Mouse (Mus musculus) lung, postnatal 14 days (tissue): ENCODE results near the gene H2al1h.
"Not testable (repeated sequence)": the region's sequence is repeated elsewhere in the genome, so short reads cannot be mapped to it uniquely, and the experiment has no call there.

Source experiments
- DNase-seq: peaks from one replicate; pipeline ENCODE4 v3.0.0; 2021

The H2al1h gene

GRCm38 (mm10) chrX:11321192-11321591 lies at the start of gene H2al1h:
H2al1h (plus strand) TSS chrX:11321492.
- not testable (repeated sequence) for DNase-seq

DNA sequence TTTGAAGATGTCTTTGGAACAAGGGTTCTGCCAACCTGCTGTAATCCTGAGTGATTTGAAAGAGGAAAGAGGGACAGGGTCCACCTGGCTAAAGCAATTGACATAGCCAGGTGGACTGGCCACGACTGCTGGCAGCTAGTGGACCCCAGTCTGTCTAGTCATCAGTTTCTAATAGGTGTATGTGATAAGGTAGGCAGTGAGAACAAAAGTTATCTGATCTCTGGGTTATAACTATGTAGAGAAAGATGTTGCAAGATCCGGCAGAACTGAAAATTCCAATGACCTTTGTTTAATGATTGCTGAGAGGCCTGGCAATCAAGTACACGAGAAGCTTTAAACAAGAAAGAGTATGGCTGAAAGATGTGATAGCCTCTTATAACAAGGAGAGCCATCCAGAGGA lies 48.1 kb upstream of the H2al1h start:
- DNase-seq, result no peak

DNA sequence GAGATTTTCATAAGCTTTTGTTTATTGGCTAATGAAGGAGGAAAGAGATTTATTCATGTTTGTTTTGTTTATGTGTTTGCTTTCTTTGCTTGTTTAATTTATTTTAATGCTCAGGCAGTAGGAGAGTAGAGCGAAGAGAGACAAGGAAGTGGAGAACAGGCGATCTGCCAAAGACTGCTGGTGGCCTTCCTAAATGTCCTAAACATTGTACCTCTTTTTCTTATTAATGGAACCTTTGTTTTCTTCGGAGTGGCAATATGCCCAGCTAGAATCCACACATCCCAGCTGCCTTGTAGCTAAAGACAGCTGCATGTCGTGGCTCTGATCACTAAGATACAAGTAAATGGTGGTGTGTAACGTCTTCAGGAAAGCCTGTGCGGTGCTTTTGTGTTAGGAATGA lies 44.2 kb upstream of the H2al1h start:
- no peak for DNase-seq

DNA sequence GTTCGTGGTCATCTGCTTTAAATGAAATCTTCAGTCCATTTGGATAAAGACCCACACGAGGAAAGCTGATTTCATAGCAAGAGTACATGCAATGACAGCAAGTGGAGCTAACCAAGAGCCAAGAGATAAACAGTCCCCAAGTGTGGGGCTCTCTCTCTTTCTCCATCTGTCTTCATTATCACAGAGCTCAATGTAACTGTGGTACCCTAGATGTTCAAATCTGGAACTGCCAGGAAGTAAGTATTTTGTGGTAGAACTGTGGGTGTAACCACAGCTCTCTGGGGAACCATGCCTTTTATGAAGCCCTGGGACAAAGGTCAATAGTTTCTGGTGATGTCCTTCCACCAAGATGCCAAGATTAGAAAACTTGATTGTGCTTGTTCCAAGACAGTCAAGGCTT lies 40.6 kb upstream of the H2al1h start:
- DNase-seq, result no peak

DNA sequence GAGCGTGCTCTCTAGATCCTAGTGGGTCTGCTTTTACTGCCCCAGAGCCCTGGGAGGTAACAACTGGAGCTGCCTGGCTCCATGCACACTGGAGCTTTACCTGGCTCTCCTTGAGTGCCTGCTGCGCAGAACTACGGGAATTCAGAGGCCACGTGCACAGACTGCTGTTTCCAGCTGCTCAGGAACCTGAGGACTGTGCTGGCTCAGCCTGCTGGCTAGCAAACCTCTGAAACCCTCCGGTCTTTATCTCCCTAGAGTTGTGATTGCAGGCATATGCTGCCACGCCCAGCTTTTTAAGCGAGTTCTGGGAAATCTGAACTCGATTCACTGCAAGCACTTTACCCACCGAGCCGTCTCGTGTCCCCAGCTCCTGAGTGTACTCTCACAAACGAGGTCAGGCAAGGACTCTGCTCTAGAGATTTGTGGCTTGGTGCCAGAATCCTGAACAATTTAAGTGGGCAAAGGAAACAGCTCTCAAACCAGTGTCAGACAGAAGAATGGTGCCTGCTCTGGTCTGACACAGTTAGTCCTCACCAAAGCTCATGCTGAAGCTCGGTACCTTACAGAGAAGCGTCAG lies 32.9 kb upstream of the H2al1h start:
- peak; percentile 51 for DNase-seq

GRCm38 (mm10) chrX:11289244-11289643 lies 32.0 kb upstream of the H2al1h start:
- DNase-seq, result no peak

DNA sequence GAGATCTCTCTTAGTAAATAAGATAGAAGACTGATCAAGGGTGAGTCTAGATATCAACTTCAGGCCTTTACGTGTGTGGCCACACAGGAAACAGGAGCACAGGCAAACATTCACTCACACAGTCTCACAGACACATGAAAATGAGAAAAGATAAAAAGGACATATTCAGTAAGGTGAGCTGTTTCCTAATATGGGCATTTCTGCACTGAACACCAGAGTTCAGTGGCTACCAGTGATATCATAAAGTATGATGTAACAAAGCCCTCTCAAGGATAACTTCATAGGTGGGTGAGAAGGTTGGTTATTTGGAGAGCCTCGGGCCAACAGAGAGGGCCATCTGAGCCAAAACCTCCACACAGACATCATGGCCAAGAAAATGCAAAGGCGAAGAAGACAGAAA lies 22.3 kb upstream of the H2al1h start, which contains the start of gene H2al1a:
Gene H2al1a, plus strand, starts transcription at position 301 of the 400 bp plus-strand sequence.
- not testable (repeated sequence) for DNase-seq

DNA sequence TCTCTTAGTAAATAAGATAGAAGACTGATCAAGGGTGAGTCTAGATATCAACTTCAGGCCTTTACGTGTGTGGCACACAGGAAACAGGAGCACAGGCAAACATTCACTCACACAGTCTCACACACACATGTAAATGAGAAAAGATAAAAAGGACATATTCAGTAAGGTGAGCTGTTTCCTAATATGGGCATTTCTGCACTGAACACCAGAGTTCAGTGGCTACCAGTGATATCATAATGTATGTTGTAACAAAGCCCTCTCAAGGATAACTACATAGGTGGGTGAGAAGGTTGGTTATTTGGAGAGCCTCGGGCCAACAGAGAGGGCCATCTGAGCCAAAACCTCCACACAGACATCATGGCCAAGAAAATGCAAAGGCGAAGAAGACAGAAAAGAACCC lies 19.2 kb upstream of the H2al1h start, which contains the start of gene H2al1b:
Gene H2al1b, plus strand, starts transcription at position 301 of the 400 bp plus-strand sequence.
- not testable (repeated sequence) for DNase-seq

DNA sequence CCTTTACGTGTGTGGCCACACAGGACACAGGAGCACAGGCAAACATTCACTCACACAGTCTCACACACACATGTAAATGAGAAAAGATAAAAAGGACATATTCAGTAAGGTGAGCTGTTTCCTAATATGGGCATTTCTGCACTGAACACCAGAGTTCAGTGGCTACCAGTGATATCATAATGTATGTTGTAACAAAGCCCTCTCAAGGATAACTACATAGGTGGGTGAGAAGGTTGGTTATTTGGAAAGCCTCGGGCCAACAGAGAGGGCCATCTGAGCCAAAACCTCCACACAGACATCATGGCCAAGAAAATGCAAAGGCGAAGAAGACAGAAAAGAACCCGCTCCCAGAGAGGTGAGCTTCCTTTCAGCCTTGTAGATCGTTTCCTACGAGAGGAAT lies 15.9 kb upstream of the H2al1h start, which contains the start of gene H2al1c:
Gene H2al1c, plus strand, starts transcription at position 301 of the 400 bp plus-strand sequence.
- DNase-seq, result not testable (repeated sequence)

DNA sequence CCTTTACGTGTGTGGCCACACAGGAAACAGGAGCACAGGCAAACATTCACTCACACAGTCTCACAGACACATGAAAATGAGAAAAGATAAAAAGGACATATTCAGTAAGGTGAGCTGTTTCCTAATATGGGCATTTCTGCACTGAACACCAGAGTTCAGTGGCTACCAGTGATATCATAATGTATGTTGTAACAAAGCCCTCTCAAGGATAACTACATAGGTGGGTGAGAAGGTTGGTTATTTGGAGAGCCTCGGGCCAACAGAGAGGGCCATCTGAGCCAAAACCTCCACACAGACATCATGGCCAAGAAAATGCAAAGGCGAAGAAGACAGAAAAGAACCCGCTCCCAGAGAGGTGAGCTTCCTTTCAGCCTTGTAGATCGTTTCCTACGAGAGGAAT lies 12.8 kb upstream of the H2al1h start, which contains the start of gene H2al1d:
Gene H2al1d, plus strand, starts transcription at position 301 of the 400 bp plus-strand sequence.
- DNase-seq, result not testable (repeated sequence)

- not testable (repeated sequence) for DNase-seq
Measured at GRCm38 (mm10) chrX:11311634-11312033, 9.7 kb upstream of the H2al1h start, which contains the start of gene H2al1e. H2al1e (plus strand) TSS chrX:11311934.

DNA sequence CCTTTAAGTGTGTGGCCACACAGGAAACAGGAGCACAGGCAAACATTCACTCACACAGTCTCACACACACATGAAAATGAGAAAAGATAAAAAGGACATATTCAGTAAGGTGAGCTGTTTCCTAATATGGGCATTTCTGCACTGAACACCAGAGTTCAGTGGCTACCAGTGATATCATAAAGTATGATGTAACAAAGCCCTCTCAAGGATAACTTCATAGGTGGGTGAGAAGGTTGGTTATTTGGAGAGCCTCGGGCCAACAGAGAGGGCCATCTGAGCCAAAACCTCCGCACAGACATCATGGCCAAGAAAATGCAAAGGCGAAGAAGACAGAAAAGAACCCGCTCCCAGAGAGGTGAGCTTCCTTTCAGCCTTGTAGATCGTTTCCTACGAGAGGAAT lies 6.4 kb upstream of the H2al1h start, which contains the start of gene H2al1f:
Gene H2al1f, plus strand, starts transcription at position 301 of the 400 bp plus-strand sequence.
- DNase-seq, result not testable (repeated sequence)

GRCm38 (mm10) chrX:11317956-11318355 lies 3.3 kb upstream of the H2al1h start, which contains the start of gene H2al1g:
H2al1g (plus strand) TSS chrX:11318256.
- not testable (repeated sequence) for DNase-seq

- not testable (repeated sequence) for DNase-seq
Measured at GRCm38 (mm10) chrX:11324359-11324758, 3.1 kb downstream of the H2al1h start, which contains the start of gene H2al1i. H2al1i (plus strand) TSS chrX:11324659.

- DNase-seq, result not testable (repeated sequence)
Measured at GRCm38 (mm10) chrX:11327522-11327921, 6.2 kb downstream of the H2al1h start, which contains the start of gene H2al1j. H2al1j (plus strand) TSS chrX:11327822.

DNA sequence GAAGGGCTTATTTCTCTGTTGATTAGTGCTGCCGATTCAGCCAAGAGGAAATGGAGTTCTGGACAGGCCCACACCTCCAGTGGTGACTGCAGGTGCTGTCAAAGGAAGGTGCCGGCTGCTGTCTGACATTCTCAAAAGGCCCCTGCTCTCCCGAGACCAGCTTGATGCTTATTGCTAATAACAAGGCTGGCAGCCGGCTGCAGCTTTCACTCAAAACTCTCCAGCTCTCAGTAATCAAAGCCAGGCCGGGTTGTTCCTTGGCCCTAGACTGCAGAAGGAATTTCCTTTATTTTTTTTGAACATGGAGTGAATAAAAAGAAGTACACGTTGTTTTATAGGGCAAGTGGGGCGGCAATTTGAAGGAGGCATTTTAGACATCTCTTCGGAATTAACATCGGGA lies 24.5 kb downstream of the H2al1h start:
- peak; percentile 8 for DNase-seq

GRCm38 (mm10) chrX:11346756-11347155 lies 25.5 kb downstream of the H2al1h start:
- no peak for DNase-seq

DNA sequence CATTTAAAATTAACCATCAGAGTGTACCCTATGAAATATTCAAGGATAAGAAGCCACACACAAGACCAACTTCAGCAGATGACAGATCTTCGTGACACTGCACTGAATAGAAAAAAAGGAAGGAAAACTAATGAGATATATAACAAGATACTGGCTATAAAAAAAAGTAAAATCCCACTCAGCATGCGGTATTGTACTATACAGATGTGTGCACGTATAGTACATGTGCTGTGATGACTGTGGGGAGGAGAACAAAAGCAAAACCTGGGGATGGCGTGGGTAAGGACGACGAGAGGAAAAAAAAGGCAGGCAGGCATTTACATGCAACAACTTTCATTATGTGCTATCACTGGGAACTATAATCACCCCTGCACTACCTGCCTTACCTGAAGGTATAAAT lies 39.5 kb downstream of the H2al1h start:
- DNase-seq, result no peak

GRCm38 (mm10) chrX:11361261-11361660 lies 40.0 kb downstream of the H2al1h start:
- DNase-seq, result no peak

GRCm38 (mm10) chrX:11363890-11364289 lies 42.6 kb downstream of the H2al1h start:
- DNase-seq, result no peak

DNA sequence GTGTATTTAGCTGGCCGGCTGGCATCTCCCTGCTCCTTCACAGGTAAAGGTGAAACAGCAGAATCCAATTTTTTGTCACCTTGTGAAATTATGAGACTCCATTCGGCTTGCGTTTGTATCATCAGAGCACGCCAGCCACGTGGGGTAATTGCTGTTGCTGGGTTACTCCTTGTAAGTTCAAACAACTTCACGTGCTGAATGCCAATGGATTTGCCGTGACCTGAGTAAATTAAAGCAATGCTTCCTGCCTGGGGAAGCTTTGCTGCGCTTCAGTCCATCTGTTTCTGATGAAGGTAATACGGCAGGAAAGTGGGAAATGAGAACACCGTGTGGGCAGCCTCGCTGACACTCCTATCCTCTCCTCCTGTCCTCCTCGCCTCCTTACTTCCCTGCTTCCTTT lies 43.9 kb downstream of the H2al1h start:
- DNase-seq, result no peak
